Mouse (Mus musculus) liver, adult 2 months (tissue): ENCODE results near the gene Cd248.

ENCODE experiments used
- CTCF ChIP-seq: fragments of 200-500 bp; IDR thresholded peaks from 2 replicates; pipeline ENCODE4 v1.5.1; 2011; ENCODE audit warnings: low read depth, low read length, control low read depth
- POLR2A ChIP-seq: fragments of 200-500 bp; IDR thresholded peaks from 2 replicates; pipeline ENCODE4 v1.6.1; 2011; ENCODE audit warnings: low read length, control low read depth; ENCODE audit not compliant: insufficient read depth; ENCODE audit errors: extremely low read depth

GRCm38 (mm10) chr19:5053909-5054308 is 14.0 kb upstream of the Cd248 start:
- TF ChIP-seq POLR2A (no peak), CTCF (peak; percentile 85)
